Mouse (Mus musculus) cerebellum, adult 9-11 months (tissue): ENCODE measurements at regions not wholly inside any gene's neighbourhood (a gene's known extent, or its start where the extent isn't known, plus 50 kb on each side); places are given as distances from the start of the nearest gene placed in this dataset.

Source experiments
- DNase-seq: peaks from one replicate; pipeline ENCODE4 v3.0.0; 2022

DNA sequence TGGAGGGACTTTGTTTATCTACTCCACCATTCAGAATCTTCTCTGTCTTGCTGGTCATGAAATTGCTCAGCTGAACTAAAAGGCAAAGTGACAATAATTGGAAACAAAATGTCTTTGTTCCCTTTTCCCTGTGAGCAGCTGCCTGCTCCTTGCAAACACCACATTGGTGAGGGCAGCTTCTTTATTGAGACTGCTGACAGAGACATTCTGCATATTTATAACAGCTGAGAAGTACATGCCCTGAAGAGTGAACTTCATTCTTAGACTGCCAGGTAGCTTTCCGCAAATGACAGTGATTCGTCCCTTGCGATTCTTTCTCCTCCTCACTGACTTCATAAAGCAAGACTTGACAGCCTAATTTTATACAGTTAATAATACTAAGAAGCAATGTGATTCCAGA, 237.0 kb downstream of the Cps1 start:
- DNase-seq = no peak

DNA sequence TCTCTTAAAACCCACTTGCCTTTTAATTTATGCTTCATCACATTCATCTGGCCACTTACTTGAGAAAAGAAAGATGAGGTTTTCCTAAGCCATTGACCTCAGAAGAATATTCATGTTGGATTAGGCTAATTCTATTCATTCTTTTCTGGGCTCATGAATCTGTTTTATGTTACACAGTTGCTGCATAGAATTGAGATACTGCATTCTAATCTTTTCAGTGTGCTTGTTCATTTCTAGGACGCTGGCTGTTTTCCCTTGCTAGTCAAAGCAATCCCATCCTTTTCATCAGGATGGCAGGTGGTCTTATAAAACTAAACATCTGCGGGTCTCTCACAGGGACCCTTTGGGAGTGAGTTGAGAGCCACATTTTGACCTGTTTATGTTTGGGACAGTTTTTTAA, 243.2 kb downstream of the Cps1 start:
- DNase-seq = no peak

DNA sequence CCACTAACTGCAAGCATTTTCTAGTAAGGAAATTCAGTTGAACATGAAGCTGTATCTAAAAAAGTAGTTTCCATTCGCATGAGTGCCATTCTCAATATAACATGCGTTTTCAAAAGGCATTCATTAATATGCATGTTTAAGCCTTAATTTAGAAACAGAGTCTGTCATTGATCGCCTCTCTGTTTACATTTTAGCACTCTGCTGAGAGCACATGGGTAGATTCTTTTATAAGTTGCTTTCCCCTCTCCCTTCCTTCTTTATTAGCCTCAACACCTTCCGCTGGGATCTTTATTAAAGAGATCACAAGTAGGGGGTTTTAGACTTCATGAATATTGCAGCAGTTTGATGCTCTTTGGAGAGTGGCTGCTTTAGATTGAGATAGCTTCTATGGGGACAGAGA, 243.7 kb downstream of the Cps1 start:
- no peak for DNase-seq

DNA sequence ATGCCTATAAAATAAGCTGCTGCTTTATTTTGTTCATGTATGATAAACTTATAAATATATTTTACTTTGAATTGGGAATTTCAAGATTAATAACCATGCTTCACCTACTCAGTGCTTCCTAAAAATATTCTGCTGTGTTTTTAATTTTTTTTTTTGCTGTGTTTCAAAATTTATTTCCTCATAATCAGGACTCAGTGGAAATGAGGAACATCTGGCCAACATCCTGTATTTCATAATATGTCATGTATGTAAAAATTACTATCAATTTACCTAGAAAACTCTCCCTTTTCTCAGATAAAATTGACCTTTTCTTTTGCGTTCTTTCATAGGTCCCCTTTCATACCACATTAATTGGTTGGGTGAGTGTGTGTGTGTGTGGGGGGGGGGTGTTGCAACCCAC, 259.5 kb downstream of the Cps1 start:
- no peak for DNase-seq

DNA sequence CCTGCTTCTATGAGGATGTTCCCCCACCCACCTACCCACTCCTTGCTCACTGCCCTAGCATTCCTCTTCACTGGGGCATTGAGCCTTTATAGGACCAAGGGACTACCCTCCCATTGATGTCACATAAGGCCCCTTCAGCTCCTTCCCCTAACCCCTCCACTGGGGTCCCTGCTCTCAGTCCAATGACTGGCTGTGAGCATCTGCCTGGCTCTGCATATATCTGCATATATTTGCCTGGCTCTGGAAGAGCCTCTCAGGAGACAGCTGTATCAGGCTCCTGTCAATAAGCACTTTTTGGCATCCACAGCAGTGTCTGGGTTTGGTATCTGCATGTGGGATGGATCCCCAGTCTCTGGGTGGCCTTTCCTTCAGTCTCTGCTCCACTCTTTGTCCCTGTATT, 262.6 kb downstream of the Cps1 start:
- no peak for DNase-seq

DNA sequence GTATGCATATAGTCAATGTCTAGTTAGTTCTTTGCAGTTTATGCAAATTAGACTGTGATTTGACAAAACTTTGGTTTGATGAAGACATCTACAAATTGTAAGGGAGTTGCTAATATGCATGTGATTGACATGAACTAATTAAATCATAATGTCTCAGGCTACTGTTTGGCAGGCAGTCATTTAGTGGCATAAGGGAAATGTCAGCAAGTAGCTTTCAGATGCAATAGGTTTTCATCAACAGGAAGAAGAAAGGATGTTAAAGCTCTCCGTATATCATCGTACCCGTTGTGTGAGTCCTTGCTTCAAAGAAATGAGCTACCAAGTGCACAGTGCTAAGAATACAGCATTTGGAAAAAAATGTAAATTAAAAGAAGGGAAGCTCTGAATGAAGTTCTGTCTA, 264.1 kb downstream of the Cps1 start:
- DNase-seq = no peak

DNA sequence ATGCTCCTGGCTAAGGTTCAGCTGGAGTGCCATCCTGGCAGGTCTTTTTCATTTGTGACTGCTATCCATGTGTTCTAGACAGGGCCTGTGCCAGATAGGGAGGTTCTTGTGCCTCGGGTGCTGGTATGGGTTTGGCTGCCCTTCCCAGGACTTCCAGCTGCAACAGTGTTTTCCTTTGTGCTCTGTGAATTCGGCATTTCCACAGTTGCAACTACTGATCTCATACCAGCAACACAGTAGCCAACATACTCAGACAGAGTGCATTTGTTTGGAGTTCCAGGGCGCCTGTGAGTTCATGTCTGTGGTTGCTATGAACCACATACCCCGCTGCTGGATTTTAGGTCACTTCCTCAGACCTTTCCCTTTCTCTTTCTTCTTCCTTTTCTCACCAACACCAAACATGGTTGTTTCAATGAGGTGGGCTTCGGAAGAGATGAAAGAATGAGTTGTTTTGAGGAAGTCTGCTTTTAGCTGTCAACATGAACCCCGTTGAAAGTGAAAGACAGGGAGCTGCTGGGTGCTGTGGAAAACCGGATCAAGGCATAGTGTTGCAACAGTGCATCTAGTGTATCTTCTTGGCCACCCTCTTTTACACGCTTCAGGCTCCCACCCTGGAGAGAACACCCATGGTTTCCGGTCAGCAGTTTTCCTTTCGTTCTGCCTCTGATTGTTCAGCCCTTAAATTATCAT, 275.1 kb downstream of the Cps1 start:
- DNase-seq = peak; percentile 16

DNA sequence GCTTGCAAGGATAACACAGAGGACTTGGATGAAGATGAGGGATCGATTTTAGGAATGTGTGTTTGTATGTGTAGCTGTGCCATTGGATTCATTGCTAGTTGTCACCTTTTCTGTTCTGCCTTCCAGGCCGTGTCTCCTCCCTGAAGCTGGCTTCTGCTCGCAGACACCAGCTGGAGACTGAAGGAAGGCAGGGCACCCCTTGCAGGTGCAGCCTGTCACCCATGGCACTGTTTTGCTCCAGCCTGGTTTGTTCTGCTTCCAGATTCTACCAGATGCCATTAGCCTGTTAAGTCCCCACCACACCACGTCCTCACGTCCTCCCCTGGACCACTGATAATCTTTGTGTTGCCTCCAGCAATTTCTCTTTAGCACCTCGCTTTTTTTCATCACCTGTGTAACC, 286.7 kb downstream of the Cps1 start:
- DNase-seq = no peak

DNA sequence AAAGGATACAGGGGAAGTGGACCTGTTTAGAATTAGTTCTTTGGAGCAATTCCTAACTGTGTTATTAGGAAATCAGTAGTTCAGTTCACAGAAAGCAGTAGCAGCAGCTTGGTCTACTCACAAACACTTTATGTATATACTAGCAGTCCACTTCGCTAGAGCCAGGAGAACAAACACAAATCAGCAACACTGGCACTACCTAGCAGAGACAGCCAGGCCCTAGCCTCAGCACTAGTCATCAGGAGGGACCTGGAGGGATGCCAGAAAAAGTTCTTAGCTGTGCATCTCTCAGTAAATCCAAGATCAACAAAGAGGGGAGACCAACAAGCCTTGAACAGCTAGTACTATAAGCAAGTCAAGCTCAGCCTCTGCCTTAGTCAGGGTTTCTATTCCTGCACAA, 294.4 kb downstream of the Cps1 start:
- DNase-seq = no peak

DNA sequence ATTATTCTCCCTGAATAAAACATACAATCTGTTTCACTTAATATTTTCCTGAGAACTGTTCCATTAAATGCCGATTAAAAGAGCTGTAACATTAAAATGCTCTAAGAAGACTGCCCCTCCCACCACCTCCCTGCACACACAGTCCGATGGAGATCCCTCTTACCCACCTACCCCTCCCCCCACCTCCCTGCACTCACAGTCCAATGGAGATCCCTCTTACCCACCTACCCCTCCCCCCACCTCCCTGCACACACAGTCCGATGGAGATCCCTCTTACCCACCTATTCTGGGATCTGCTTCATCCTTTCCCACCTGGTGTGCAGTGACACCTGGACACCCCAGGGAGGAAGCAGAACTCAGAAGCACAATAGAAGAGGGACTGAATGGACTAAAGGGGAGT, 305.6 kb downstream of the Cps1 start:
- DNase-seq = no peak

DNA sequence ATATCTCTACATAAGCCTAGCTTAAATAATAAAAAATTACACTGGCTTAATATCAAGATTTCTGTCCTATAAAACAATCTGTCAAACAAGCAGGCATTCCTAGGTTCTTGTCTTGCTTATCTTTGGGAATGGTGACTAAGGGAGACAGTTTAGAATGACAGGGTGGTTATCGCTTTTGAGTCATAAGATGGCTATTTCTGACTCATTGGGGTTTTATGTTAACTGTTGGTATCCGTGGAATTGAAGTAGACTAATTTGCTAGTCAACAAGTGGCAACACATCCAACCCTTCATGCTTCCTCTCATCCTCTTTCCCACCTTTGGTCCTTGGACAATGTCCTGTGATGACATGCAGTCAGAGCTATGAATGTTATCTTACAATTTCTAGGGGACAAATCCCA, 328.0 kb downstream of the Cps1 start:
- DNase-seq = no peak

DNA sequence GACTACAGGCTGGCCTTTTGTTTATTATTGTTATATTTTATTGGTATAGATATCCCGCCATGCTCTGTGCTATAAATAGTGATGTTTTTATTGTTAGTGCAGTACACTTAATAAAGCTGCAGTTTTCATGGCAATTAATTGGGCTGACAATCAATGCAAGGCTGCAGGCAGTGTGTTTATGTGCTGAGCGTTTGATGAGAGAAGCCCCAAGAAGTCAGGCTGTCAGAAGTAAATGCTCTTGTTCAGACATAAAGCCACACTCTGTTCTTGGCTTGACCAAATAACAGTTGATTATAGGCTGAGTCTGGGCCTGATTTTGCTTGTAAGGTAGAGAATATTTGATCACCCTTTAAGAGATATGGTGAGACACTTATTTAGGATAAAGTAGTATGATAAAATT, 341.4 kb downstream of the Cps1 start:
- no peak for DNase-seq

DNA sequence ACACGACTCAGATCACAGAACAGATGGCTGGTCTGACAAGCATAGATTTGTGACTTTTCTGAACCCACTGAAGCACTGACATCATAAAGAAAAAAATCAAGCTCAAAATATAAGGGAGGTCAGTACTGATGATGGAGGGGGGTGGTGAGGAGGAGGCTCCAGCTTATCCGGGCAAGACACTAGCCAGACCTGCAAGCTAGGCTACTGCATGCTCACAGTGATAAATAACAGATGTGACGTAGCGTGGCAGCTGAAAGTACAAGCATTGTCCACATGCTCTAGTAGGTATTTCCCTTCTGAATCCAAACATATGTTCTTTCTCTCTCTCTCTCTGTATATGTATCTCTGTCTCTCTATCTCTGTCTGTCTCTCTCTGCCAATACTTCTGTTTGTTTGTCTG, 342.7 kb downstream of the Cps1 start:
- no peak for DNase-seq

DNA sequence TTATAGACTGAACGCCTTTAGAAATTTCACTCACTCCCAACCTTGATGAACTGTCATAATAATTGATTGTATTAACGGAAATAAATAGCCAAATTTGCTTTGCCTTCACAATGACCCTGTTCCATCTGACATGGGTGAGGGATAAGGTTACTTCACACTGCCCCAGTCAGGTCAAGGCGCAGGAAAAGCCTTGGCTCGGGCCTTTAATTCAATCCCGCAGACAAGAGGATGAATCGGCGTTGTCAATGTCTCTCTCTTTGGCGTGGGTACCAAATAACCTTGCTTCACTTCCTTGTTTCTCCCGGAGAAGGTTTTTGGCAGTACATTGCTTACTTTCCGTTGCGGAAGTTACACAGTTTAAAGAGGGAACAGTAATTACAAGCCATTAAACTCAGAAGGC, 354.2 kb downstream of the Cps1 start:
- DNase-seq = no peak

DNA sequence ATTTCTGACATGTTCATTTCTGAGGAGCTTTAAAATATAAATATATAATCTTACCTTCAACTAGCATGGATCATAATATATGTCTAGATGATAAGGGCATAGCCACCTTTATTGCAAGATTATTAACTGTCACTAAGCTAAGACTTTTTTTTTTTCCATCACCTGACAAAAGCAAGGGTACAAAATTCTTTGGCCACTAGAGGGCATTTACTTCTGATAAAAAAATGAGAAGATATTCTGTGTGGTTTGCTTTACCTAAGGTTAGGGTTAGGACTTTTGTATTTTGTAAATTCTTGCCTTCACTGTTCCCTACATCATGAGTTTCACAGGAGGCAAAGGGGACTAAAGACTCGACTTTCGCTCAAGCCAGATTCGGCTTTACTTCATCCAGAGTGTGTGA, 355.1 kb downstream of the Cps1 start:
- DNase-seq = no peak

DNA sequence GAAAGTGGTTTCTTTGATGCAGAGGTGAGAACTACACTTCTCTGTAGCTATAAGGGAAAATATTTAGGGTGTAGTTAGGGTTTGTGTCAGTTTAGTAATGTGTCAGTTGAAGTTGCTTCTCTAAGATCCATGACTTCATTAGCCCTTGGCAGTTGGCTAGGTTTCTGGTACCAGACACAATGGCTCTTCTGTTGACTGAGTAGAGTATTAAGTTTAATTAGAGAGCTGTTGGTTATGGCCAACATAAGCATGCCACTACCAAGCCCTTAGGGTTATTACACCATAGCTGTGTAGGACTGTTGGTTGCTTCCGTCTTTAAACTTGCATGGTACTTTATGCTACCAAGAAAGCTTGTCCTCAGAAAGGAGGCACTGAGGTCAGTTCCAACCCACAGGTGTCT, 359.1 kb downstream of the Cps1 start:
- no peak for DNase-seq

DNA sequence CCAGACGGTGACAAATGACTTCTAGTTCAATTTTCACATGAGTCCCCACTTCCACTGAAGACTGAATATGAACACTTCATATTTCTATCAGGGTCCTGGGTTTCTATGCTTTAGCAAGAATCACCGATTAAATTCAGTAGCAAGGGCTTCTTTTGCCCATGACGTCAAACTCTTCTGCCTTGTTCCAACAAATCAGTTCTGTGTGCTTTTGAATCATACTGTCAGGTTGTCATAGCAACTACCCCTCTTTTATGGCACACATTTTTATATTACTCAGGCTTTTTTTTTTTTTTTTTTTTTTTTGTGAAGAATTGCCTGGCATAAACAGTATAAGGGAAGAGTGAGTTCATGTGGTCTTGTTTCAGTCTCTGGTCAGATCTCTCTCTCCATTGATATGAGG, 381.3 kb downstream of the Cps1 start:
- no peak for DNase-seq

DNA sequence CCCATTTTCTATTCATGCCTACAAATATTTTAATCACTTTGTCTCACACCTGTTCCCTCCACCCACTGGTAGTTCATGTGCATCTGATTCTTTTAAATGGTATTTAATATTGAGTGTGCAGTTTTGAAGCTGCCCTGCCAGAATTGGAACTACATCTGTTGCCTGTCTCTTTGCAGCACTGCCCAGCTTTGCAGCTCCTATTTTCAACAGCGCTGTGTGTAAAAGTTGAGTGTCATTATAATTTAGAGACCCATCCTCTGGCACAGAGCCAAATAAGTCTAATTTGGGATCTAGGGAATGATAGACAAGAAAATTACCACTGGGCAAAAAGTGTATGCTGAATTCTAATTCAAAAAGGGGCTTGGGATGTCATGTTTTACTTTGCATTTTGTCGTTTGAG, 382.9 kb downstream of the Cps1 start:
- DNase-seq = no peak

DNA sequence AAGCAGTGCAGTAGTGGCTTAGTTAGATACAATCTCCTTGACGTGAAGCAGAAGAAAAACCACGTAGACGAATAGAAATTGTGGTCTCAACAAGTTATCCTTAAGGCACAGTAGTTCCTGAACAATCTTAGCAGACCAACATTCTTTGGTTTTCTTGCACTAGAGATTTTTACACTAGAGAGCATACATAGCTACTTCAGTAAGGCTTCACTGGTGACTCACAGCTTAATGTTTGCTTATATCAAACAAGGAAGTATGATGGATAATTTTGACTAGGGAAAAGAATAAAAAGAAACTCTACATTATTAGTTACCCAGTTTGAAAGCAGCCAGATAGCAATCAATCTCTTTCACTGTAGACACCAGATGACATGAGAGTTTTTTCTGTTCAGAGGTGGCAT, 395.5 kb downstream of the Cps1 start:
- no peak for DNase-seq

DNA sequence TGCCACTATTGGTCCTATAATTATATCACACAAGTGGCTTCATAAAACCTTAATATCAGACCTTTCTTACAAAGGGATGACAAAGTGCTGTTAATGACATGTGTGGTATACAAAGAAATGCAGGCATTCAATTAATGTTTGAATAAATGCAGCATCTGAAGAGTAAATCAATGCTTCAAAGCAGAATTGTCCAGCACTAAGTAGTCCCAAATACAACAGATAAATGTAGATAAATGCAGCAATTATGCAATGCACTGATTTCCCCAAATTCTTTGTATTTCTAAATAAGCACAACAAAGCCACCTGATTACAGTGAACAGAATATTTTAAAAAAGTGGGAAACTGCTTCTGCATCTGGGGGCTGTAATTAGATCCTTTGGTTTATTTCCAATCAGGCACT, 435.9 kb downstream of the Cps1 start:
- DNase-seq = no peak

DNA sequence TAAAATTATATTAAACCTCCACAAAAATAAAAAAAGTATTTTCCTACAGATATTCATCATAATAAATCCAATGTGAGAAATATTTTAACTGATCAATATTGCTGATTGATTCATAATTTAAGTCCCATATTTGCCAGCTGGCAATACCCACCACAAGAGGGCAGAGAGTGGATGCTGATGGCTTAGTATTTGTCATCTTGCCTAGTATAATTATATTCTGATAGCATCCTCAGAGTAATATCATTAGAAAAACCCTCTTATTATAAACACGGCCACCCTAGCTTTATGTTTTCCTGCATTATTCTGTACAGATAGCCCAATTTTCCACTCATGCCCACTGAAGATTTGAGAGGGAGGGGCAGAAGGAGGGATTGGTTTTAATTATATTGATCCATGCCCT, 436.4 kb downstream of the Cps1 start:
- DNase-seq = no peak

DNA sequence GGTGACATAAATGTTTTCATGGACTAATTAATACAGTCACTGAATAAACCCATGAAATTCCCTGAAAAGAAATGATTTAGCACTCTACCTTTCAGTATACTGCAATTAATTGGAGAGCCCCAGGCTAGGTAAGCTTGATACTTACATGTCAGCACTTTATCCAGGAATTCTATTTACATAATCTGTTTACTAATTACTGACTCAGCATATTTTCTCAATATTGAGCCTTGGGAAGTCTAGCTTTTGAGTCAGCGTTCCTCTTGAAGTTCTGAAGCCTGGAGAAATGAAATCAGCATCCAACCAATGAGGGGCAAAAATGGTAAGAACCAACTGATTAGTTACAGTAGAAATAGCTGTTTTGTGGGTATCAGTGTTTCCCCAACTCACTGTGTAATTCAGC, 448.8 kb downstream of the Cps1 start:
- no peak for DNase-seq

DNA sequence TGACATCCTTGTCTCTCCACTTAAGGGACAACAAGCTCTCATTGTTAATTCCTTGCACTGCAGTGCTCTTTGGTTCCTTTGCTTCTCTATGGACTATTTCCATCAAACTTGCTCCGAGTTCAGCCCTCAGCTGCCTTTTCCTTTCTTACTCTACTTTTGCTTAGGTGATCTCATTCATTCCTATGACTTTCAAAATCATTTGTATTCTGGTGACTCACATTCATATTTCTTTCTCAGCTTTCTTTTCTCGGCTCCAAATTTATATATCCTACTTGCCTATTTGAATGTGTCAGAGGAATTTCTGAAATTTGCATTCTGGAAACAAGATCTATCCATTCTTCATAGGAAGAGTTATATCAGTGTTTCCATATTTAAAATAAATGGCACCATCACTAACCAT, 456.9 kb downstream of the Cps1 start:
- DNase-seq = no peak
